Mouse (Mus musculus): ENCODE data around the gene Nsl1.

DNA sequence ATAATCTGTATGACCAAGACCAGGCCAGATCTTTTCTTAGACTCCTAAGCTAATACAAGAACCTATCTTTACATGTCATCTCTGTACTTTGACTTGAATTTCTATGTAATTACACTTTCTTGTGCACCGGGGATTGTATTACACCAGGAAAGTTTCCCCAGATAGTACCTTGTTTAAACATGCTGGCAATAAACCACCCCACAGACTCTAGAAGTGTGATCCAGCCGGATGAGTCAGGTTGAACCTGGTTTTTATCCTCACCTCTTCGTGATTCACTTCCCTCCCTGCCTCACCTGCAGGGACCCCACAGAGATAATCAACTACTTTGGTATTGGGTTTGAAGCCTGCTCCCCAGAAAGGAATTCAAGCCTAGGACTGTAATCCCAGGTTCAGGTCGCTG lies 72.6 kb downstream of the Nsl1 start:
- TF ChIP-seq POLR2A (IDR thresholded peaks at IDR 0.05; ENCODE audit: insufficient read depth, low read length): no peak
- TF ChIP-seq CTCF (IDR thresholded peaks at IDR 0.05; ENCODE audit: low read depth, low read length): no peak
